Mouse (Mus musculus): ENCODE results near the gene Dst. TPM values are rescaled to one million over a fixed set of nuclear protein-coding genes. Genes with fewer than 3 reads are reported as not detected.

The Dst gene
- polyA plus RNA-seq, 1 experiment from 2014 or later: 11.9 TPM

Small RNA genes within 50 kb of the gene (microRNA-seq; reads per million reads assigned to microRNA genes)
- not detected for gene Mir6896 (ENCODE audit: borderline number of aligned reads)

Other genes with a start within 250 kb of the Dst start
- gene Prim2, start 238.4 kb upstream of the Dst start, polyA plus RNA-seq (2015; fragmentation: Nextera tagmentation; extraction: Ambion mirVana): 43.6 and 46.3 TPM in 2 replicates
- 7.8 and 9.6 TPM in 2 replicates for gene Rab23, start 188.3 kb upstream of the Dst start, polyA plus RNA-seq (2015; fragmentation: Nextera tagmentation; extraction: Ambion mirVana)
- 15.7 and 17.8 TPM in 2 replicates for gene Bag2, start 150.4 kb upstream of the Dst start, polyA plus RNA-seq (2015; fragmentation: Nextera tagmentation; extraction: Ambion mirVana)
- 17.3 and 18.6 TPM in 2 replicates for gene Zfp451, start 93.6 kb upstream of the Dst start, polyA plus RNA-seq (2015; fragmentation: Nextera tagmentation; extraction: Ambion mirVana)
- 0.68 and 0.72 TPM in 2 replicates for gene Bend6, start 409 bp upstream of the Dst start, polyA plus RNA-seq (2015; fragmentation: Nextera tagmentation; extraction: Ambion mirVana)

Measured in thymus, postnatal 0 days (tissue).